Mouse (Mus musculus): Measurements from ENCODE around the gene Pax2. TPM values are rescaled to one million over a fixed set of nuclear protein-coding genes. Genes with fewer than 3 reads are reported as not detected.

The Pax2 gene
- not detected in 2 replicates for polyA plus RNA-seq (2015; fragmentation: Nextera tagmentation; extraction: Ambion mirVana)

GRCm38 (mm10) chr19:44755693-44756420, at the start of gene Pax2:
Gene Pax2, plus strand, starts transcription at chr19:44756045.
- ATAC-seq: no peak
- WGBS: under 1% methylated on average over 52 of the region's 52 CpGs
- H3K27ac ChIP-seq (ENCODE audit: low read length): no peak within 1 kb of the TSS

DNA sequence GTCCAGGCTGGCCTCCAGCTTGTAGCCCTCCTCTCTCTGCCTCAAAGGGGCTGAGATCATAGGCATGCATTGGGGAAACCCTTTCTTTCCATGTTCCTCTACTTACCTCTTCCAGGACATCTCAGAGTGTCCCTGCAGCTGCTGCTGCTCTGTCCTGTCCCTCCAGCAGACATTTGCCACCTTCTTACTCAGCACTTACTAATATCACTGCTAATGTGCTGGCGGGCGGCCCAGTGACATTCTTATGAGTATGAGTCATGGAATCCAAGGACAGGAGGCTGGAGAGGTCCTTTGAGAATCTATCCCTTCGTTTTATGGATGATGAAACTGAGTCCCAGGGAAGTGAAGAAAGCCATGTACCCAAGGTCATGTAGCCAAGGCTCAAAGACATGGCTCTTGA, 47.0 kb upstream of the Pax2 start:
- Histone ChIP-seq H3K27ac (ENCODE audit: low read length) (no peak overlapping the region), H3K4me2 (ENCODE audit: low read depth, low read length) (no peak overlapping the region), H3K4me1 (ENCODE audit: control insufficient read depth, insufficient read depth, low read length) (no peaks in the 10 kb centered on the region), H3K27me3 (replicated peaks; ENCODE audit: control insufficient read depth, insufficient read depth, low read length) (peaks cover 11% of the 10 kb centered on the region; the same call in 1 of the 2 replicates), H3K9ac (ENCODE audit: low read depth, low read length) (no peak overlapping the region), H3K9me3 (ENCODE audit: control insufficient read depth, low read length) (0 out of 2 replicates have a peak, but pooled peaks cover 4% of the 10 kb centered on the region), H3K4me3 (ENCODE audit: low read length) (no peak overlapping the region), H3K36me3 (ENCODE audit: control insufficient read depth, insufficient read depth, low read length) (no peaks in the 10 kb centered on the region)
- peak; percentile 9; the same call in 1 of the 2 replicates for ATAC-seq
- 36% methylated on average over 3 of the region's 3 CpGs for WGBS

More at GRCm38 (mm10) chr19:44755693-44756420, at the start of gene Pax2:
- Histone ChIP-seq H3K9me3 (ENCODE audit: control insufficient read depth, low read length) (no peaks in the 10 kb centered on the region), H3K27me3 (replicated peaks; ENCODE audit: control insufficient read depth, insufficient read depth, low read length) (peaks cover 88% of the 10 kb centered on the region), H3K4me3 (ENCODE audit: low read length) (peak within 1 kb of the TSS; percentile 43), H3K4me1 (ENCODE audit: control insufficient read depth, insufficient read depth, low read length) (peaks cover 17% of the 10 kb centered on the region), H3K9ac (ENCODE audit: low read depth, low read length) (no peak within 1 kb of the TSS), H3K36me3 (ENCODE audit: control insufficient read depth, insufficient read depth, low read length) (no peaks in the 10 kb centered on the region), H3K4me2 (ENCODE audit: low read depth, low read length) (peak within 1 kb of the TSS; percentile 59)

- H3K9me3 ChIP-seq (ENCODE audit: control insufficient read depth, low read length): 0 out of 2 replicates have a peak, but pooled peaks cover 5% of the 10 kb centered on the region
- no peak overlapping the region for H3K27ac ChIP-seq (ENCODE audit: low read length)
- WGBS: 62% methylated on average over 22 of the region's 22 CpGs
- peaks cover 50% of the 10 kb centered on the region for H3K27me3 ChIP-seq (replicated peaks; ENCODE audit: control insufficient read depth, insufficient read depth, low read length)
- H3K9ac ChIP-seq (ENCODE audit: low read depth, low read length): no peak overlapping the region
- H3K4me2 ChIP-seq (ENCODE audit: low read depth, low read length): no peak overlapping the region
- peaks cover 9% of the 10 kb centered on the region; the same call in 1 of the 2 replicates for H3K4me1 ChIP-seq (ENCODE audit: control insufficient read depth, insufficient read depth, low read length)
- H3K36me3 ChIP-seq (ENCODE audit: control insufficient read depth, insufficient read depth, low read length): no peaks in the 10 kb centered on the region
- no peak for ATAC-seq
- H3K4me3 ChIP-seq (ENCODE audit: low read length): no peak overlapping the region
Measured at GRCm38 (mm10) chr19:44716731-44717600, 38.9 kb upstream of the Pax2 start.

DNA sequence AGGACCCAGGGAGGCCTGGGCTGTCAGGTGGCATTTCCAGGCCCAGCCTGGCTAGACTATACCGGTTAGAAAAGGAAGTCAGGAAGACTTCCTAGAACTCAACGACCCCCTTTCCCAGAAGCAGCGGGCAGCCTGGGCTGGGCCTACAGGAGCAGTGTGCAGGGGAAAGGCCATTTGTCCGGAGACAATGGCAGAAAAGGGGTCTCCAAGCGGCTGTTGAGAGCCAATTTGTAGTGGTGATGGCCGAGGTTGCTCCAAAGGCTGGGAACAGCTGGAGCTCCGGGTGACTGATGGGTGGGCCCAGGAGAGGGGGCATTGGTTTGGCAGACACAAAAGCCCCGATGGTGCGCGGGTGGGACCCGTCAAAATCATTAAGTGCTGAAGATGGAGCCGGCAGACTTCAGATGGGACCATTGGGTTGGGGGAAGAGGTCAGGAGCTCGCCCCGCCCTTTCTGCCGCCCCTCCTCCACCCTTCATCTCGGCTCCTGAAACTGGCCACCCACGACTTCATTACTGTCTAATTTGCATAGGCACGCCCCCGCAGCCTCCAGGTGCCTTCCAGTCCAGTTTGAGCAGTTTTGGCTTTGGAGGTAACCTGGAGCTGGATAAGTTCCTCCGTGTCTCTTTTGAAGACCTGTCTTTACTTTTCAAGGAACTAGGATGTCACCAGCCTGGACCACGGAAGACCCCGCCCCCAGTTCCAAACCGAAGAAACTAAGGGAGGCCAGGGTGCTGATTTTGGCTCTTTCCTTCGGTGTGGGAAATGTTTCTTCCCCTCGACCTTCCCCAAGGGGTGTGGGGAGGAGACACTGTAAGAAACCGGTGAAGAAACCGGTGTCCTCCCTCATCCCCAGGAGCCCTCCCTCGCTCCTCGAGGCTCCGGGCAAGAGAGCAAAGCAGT, 36.3 kb upstream of the Pax2 start:
- peaks cover 67% of the 10 kb centered on the region for H3K27me3 ChIP-seq (replicated peaks; ENCODE audit: control insufficient read depth, insufficient read depth, low read length)
- H3K4me1 ChIP-seq (ENCODE audit: control insufficient read depth, insufficient read depth, low read length): peaks cover 11% of the 10 kb centered on the region; the same call in 1 of the 2 replicates
- no peak overlapping the region for H3K27ac ChIP-seq (ENCODE audit: low read length)
- H3K36me3 ChIP-seq (ENCODE audit: control insufficient read depth, insufficient read depth, low read length): no peaks in the 10 kb centered on the region
- no peak for ATAC-seq
- peak overlapping the region; percentile 65 for H3K4me2 ChIP-seq (ENCODE audit: low read depth, low read length)
- peak overlapping the region; percentile 42 for H3K4me3 ChIP-seq (ENCODE audit: low read length)
- 4% methylated on average over 30 of the region's 30 CpGs for WGBS
- no peaks in the 10 kb centered on the region for H3K9me3 ChIP-seq (ENCODE audit: control insufficient read depth, low read length)
- H3K9ac ChIP-seq (ENCODE audit: low read depth, low read length): no peak overlapping the region

- Histone ChIP-seq H3K4me3 (ENCODE audit: low read length) (peak overlapping the region; percentile 42), H3K36me3 (ENCODE audit: control insufficient read depth, insufficient read depth, low read length) (no peaks in the 10 kb centered on the region)
Measured at GRCm38 (mm10) chr19:44720194-44720521, 35.7 kb upstream of the Pax2 start.

GRCm38 (mm10) chr19:44723611-44724440, 32.0 kb upstream of the Pax2 start:
- Histone ChIP-seq H3K9me3 (ENCODE audit: control insufficient read depth, low read length) (no peaks in the 10 kb centered on the region), H3K27ac (ENCODE audit: low read length) (no peak overlapping the region), H3K4me1 (ENCODE audit: control insufficient read depth, insufficient read depth, low read length) (peaks cover 11% of the 10 kb centered on the region; the same call in 1 of the 2 replicates), H3K36me3 (ENCODE audit: control insufficient read depth, insufficient read depth, low read length) (no peaks in the 10 kb centered on the region), H3K4me2 (ENCODE audit: low read depth, low read length) (peak overlapping the region; percentile 34), H3K9ac (ENCODE audit: low read depth, low read length) (no peak overlapping the region), H3K4me3 (ENCODE audit: low read length) (no peak overlapping the region), H3K27me3 (replicated peaks; ENCODE audit: control insufficient read depth, insufficient read depth, low read length) (peaks cover 80% of the 10 kb centered on the region)
- ATAC-seq: no peak
- under 1% methylated on average over 36 of the region's 36 CpGs for WGBS

More at GRCm38 (mm10) chr19:44720194-44720521, 35.7 kb upstream of the Pax2 start:
- no peak for ATAC-seq
- Histone ChIP-seq H3K9ac (ENCODE audit: low read depth, low read length) (no peak overlapping the region), H3K27ac (ENCODE audit: low read length) (no peak overlapping the region), H3K4me1 (ENCODE audit: control insufficient read depth, insufficient read depth, low read length) (peaks cover 11% of the 10 kb centered on the region; the same call in 1 of the 2 replicates), H3K4me2 (ENCODE audit: low read depth, low read length) (peak overlapping the region; percentile 65), H3K9me3 (ENCODE audit: control insufficient read depth, low read length) (no peaks in the 10 kb centered on the region), H3K27me3 (replicated peaks; ENCODE audit: control insufficient read depth, insufficient read depth, low read length) (peaks cover 73% of the 10 kb centered on the region)
- under 1% methylated on average over 29 of the region's 29 CpGs for WGBS

GRCm38 (mm10) chr19:44725951-44726791, 29.7 kb upstream of the Pax2 start:
- no peak overlapping the region for H3K27ac ChIP-seq (ENCODE audit: low read length)
- H3K27me3 ChIP-seq (replicated peaks; ENCODE audit: control insufficient read depth, insufficient read depth, low read length): peaks cover 73% of the 10 kb centered on the region
- peak overlapping the region; percentile 70 for H3K4me2 ChIP-seq (ENCODE audit: low read depth, low read length)
- H3K9me3 ChIP-seq (ENCODE audit: control insufficient read depth, low read length): no peaks in the 10 kb centered on the region
- H3K36me3 ChIP-seq (ENCODE audit: control insufficient read depth, insufficient read depth, low read length): no peaks in the 10 kb centered on the region
- peaks cover 2% of the 10 kb centered on the region; the same call in 1 of the 2 replicates for H3K4me1 ChIP-seq (ENCODE audit: control insufficient read depth, insufficient read depth, low read length)
- WGBS: under 1% methylated on average over 55 of the region's 55 CpGs
- peak overlapping the region; percentile 64 for H3K9ac ChIP-seq (ENCODE audit: low read depth, low read length)
- ATAC-seq: no peak; the same call in 1 of the 2 replicates
- peak overlapping the region; percentile 53 for H3K4me3 ChIP-seq (ENCODE audit: low read length)
